Mouse (Mus musculus): ENCODE results near the gene Il16.
"Not testable (repeated sequence)": the region's sequence is repeated elsewhere in the genome, so short reads cannot be mapped to it uniquely, and the experiment has no call there.

Gene Il16

GRCm38 (mm10) chr7:83735108-83735781 is 10.3 kb downstream of the Il16 start:
- DNase-seq (ENCODE audit: low read depth): no peak

- no peak for DNase-seq (ENCODE audit: low read depth)
These were observed 10.8 kb downstream of the Il16 start for GRCm38 (mm10) chr7:83734671-83735082.

DNA sequence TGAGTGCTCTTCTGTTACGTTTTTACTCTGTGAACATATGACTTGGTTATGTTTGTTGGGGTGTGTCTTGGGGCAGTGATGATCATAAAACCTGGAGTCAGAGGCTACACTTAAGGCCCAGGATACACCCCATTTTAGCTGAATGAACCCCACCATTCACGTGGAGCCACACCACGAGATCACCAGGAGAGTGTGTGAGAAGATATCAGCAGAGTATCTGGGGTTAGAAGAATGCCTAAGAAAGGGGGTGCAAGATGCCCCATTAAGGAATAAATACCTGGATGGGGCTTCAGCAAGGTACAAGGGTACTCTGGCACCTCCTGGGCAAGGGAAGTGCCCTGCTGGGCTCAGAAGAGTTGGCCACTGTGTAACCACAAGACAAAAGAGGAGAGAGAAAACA is 11.3 kb downstream of the Il16 start:
- no peak for DNase-seq (ENCODE audit: low read depth)

DNA sequence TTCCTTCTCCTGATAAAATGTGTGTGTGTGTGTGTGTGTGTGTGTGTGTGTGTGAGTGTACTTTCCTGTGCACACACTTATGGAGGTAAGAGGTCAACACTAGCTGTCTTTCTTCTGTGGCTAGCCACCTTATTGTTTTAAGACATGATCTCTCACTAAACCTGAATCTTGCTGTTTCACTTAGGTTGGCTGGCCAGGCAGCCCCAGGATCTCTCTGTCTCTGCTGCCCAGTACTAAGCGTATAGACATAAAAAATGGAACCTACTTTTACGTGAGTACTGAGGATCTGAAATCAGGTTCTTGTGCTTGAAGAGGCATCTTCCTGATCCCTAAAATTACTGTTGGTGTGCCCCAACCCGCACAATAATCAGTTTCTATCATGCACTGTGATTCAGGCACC is 12.7 kb downstream of the Il16 start:
- DNase-seq (ENCODE audit: low read depth): no peak

- no peak for DNase-seq (ENCODE audit: low read depth)
These were observed 13.4 kb downstream of the Il16 start for GRCm38 (mm10) chr7:83731961-83732666.

DNA sequence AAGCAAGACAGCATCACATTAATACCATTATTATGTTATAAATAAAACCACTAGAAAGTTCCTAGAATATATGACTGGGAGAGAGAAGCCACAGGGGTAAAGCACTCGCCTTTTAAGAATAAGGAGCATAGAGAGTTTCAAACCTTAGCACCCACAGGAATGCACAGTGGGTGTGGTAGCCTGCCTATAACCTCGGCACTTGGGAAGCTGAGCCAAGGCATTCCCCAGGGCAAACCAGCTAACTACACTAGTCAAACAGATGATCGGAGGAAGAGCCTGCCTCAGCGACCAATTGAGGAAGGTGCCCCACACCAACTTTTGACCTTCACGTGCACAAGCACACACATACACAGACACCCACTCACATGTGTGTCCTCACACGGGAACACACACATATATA is 14.2 kb downstream of the Il16 start:
- no peak for DNase-seq (ENCODE audit: low read depth)

DNA sequence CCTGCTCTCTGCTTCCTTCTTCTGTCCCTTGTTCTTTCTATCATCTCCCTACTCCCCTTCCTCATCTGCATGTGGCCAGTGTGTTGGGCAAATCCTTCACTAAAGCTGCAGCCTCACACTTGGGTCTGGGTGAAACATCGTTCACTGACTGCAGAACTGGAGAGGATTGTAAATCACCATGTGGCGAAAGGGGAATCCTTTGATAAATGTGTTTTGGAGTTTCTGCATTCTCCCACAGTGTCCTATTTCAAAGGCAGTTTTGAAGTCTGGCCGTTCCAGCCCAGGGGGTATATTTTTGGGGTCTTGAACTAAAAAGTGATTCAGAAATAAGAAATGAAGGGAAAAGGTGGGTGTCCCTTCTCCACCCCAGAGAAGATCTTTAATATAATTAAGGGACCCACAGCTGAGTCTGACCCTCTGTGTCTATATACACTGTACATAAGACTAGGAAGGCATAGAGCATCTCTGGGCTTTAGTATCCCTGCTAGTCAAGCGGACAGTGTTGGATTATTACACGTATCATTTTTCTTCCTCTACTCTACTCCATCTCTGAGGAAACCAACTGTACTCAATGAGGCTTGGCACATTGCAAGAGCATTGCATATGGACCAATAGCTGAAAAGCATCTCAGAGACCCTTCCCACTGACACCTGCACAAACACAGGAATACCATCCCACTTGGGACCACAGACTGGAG is 18.4 kb downstream of the Il16 start:
- DNase-seq (ENCODE audit: low read depth): no peak

- DNase-seq (ENCODE audit: low read depth): no peak
These were observed 19.7 kb downstream of the Il16 start for GRCm38 (mm10) chr7:83725801-83726200.

- DNase-seq (ENCODE audit: low read depth): no peak
These were observed 21.0 kb downstream of the Il16 start for GRCm38 (mm10) chr7:83724541-83724940.

GRCm38 (mm10) chr7:83723954-83724353 is 21.6 kb downstream of the Il16 start:
- no peak for DNase-seq (ENCODE audit: low read depth)

GRCm38 (mm10) chr7:83723221-83723620 is 22.3 kb downstream of the Il16 start:
- DNase-seq (ENCODE audit: low read depth): no peak

GRCm38 (mm10) chr7:83722485-83722884 is 23.0 kb downstream of the Il16 start:
- DNase-seq (ENCODE audit: low read depth): no peak

GRCm38 (mm10) chr7:83720231-83720630 is 25.3 kb downstream of the Il16 start:
- DNase-seq (ENCODE audit: low read depth): no peak

- DNase-seq (ENCODE audit: low read depth): no peak
These were observed 28.4 kb downstream of the Il16 start for GRCm38 (mm10) chr7:83717021-83717725.

DNA sequence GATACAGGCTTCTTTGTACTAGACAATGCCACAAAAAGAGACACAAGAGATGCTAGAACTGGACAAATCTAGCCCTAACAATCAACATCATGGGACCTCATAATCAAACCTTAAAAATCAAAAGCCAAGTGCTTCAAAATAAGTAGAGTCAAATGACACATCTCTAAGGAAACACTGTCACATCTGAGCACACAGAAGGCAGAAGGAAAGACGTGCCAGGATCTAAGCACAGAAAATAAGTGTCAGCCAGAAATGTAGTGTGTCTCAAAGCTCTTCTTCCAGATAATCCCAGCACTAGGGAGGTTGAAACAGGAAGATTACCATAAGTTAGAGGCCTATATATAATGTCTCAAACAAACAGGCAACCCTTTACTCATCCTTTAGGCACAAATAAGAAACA is 31.9 kb downstream of the Il16 start:
- no peak for DNase-seq (ENCODE audit: low read depth)

GRCm38 (mm10) chr7:83711676-83712259 is 33.8 kb downstream of the Il16 start:
- not testable (repeated sequence) for DNase-seq (ENCODE audit: low read depth)

- no peak for DNase-seq (ENCODE audit: low read depth)
These were observed 42.3 kb downstream of the Il16 start for GRCm38 (mm10) chr7:83703046-83703775.

DNA sequence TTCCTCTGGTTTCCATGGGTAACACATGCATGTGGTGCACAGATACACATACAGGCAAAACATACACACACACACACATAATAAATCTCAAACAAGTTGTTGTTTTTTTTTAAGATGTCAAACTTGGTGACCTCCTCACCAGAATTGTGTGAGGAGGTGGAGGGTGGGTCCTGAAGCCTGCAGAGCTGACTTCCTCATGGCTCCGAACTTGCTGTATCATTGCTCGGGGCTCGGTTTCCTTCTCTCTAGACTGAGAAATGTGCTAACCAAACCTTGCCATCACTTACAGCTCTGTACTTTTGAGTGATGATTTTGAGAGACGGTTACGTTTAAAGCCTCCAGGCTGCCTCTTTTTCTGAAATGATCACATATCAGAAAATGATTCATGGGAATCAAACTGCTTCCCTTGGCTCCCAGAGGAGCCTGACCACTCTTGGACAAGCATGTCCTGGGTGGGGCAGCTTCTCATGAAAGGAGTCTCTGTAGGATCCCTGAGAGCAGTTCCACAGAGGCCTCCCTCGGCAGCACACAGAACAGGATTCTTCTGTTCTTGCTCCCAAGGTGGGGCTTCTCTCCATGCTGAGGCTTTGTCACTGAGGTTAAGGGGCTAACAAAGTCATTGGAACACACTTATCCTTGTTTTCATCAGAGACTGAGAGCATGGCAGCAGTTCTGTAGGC is 46.3 kb downstream of the Il16 start:
- DNase-seq (ENCODE audit: low read depth): no peak

- peak; percentile 15 for DNase-seq (ENCODE audit: low read depth)
These were observed 49.9 kb downstream of the Il16 start for GRCm38 (mm10) chr7:83695449-83696212.

DNA sequence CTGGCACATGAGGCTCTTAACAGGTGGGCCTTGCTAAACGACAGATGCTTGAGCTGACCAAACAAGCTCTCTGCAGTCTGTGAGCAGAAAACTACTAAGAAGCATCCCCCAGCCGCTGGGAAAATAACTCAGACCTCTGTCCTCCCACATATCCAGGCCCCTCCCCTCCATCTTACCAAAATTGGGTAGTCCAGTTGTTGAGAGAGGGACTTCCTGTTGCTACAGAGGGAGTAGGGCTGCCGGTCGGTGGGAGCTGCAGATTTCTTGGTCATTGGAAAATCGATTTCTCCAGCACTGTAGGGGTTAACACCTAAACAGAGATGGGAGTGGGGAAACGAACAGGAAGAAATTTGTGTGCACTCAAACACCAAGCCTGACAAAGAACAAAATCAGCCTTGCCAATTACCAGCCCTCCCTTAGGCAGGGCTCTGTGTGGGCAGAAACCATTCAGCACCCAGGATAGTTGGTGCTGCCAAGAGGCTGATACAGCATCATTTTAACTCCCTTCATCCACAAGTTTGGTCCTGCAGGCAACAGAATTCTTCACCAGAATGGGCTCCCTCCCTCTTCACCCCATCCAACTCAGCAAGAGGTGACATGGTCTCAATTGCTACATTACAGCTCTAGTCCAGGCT is 62.8 kb downstream of the Il16 start:
- no peak for DNase-seq (ENCODE audit: low read depth)

Measured in c-Kit-positive CD71-positive TER-119-negative erythroid progenitor cells, embryonic 14.5 days (primary cell).